Mouse (Mus musculus) lung, adult 2 months (tissue): ENCODE data around the gene Sys1.

ENCODE experiments used
- CTCF ChIP-seq: fragments of 200-500 bp; IDR thresholded peaks from 2 replicates; pipeline ENCODE4 v1.5.1; 2011; ENCODE audit warnings: mild to moderate bottlenecking, low read length, control low read depth; ENCODE audit not compliant: insufficient read depth
- POLR2A ChIP-seq: fragments of 200-500 bp; IDR thresholded peaks from 2 replicates; pipeline ENCODE4 v1.6.1; 2011; ENCODE audit warnings: low read depth, mild to moderate bottlenecking, control low read depth, low read length, borderline replicate concordance; ENCODE audit errors: extremely low read depth

- TF ChIP-seq CTCF (no peak), POLR2A (no peak)
These were observed 8.6 kb upstream of the Sys1 start for GRCm38 (mm10) chr2:164448140-164448539.
